Mouse (Mus musculus) liver, embryonic 14.5 days (tissue): ENCODE results near the gene Rnf141.

ENCODE experiments used
- CTCF ChIP-seq: IDR thresholded peaks from 2 replicates; pipeline ENCODE4 v1.5.1; 2016; ENCODE audit warnings: antibody characterized with exemption, low read depth, control low read depth
- EP300 ChIP-seq: IDR thresholded peaks from 2 replicates; pipeline ENCODE4 v1.6.1; 2016; ENCODE audit warnings: antibody characterized with exemption, low read depth

- no peak for TF ChIP-seq CTCF
- TF ChIP-seq EP300 = no peak
Observed at GRCm38 (mm10) chr7:110782845-110783478, 61.3 kb downstream of the Rnf141 start.
